Mouse (Mus musculus) neural tube, embryonic 15.5 days (tissue): ENCODE results near the gene Fshb. TPM values are rescaled to one million over a fixed set of nuclear protein-coding genes. Genes with fewer than 3 reads are reported as not detected.

Source experiments
- ATAC-seq: fragments of 200-750 bp; cut with Nextera tagmentation; 2 replicates; pipeline ENCODE4 v1.8.0; 2017; ENCODE audit warnings: mild to moderate bottlenecking, moderate TSS enrichment, moderate library complexity; ENCODE audit not compliant: low FRiP score
- H3K27ac ChIP-seq: fragments of 300-500 bp; sonication (generic); replicated peaks from 2 replicates; pipeline ENCODE4 v1.5.1; 2015; ENCODE audit warnings: mild to moderate bottlenecking, inconsistent platforms
- H3K27me3 ChIP-seq: fragments of 300-500 bp; sonication (generic); replicated peaks from 2 replicates; pipeline ENCODE4 v1.6.1; 2015; ENCODE audit warnings: inconsistent platforms
- H3K36me3 ChIP-seq: fragments of 300-500 bp; sonication (generic); 2 replicates; pipeline ENCODE4 v1.6.1; 2015; ENCODE audit warnings: inconsistent platforms
- H3K4me1 ChIP-seq: fragments of 300-500 bp; sonication (generic); 2 replicates; pipeline ENCODE4 v1.6.1; 2015; ENCODE audit warnings: inconsistent platforms
- H3K4me2 ChIP-seq: fragments of 300-500 bp; sonication (generic); 2 replicates; pipeline ENCODE4 v1.6.1; 2015; ENCODE audit warnings: inconsistent platforms, mild to moderate bottlenecking, moderate library complexity
- H3K4me3 ChIP-seq: fragments of 300-500 bp; sonication (generic); replicated peaks from 2 replicates; pipeline ENCODE4 v1.5.1; 2015; ENCODE audit warnings: mild to moderate bottlenecking, inconsistent platforms
- H3K9ac ChIP-seq: fragments of 300-500 bp; sonication (generic); replicated peaks from 2 replicates; pipeline ENCODE4 v1.6.1; 2015; ENCODE audit warnings: mild to moderate bottlenecking, inconsistent platforms
- H3K9me3 ChIP-seq: fragments of 300-500 bp; sonication (generic); replicated peaks from 2 replicates; pipeline ENCODE4 v1.6.1; 2016; ENCODE audit warnings: inconsistent platforms
- WGBS: fragments of 180-500 bp; shearing (Covaris S2); methylation state at CpG from one replicate; pipeline ENCODE4 v1.1.7; 2015; ENCODE audit warnings: mixed read lengths; 5-methylcytosine and 5-hydroxymethylcytosine counted together
- polyA plus RNA-seq: library from polyadenylated mRNA; unstranded; fragments of >200 nt; fragmentation: Nextera tagmentation; extraction: Ambion mirVana; gene quantifications from 2 replicates; pipeline ENCODE4 v1.2.1, GENCODE M21; 2015

Fshb gene
- polyA plus RNA-seq, result not detected in 2 replicates

GRCm38 (mm10) chr2:107059556-107059955 is at the start of gene Fshb:
Gene Fshb, minus strand, starts transcription at chr2:107059656.
- H3K27ac ChIP-seq, result no peak within 1 kb of the TSS
- 91% methylated on average over 4 of the region's 4 CpGs for WGBS
- H3K4me2 ChIP-seq, result no peak within 1 kb of the TSS
- H3K9me3 ChIP-seq, result no peaks in the 10 kb centered on the region
- H3K27me3 ChIP-seq, result no peaks in the 10 kb centered on the region
- ATAC-seq, result no peak
- no peaks in the 10 kb centered on the region for H3K36me3 ChIP-seq
- no peaks in the 10 kb centered on the region for H3K4me1 ChIP-seq
- H3K9ac ChIP-seq, result no peak within 1 kb of the TSS
- H3K4me3 ChIP-seq, result no peak within 1 kb of the TSS

- H3K9ac ChIP-seq, result no peak overlapping the region
- no peaks in the 10 kb centered on the region for H3K36me3 ChIP-seq
- H3K4me2 ChIP-seq, result no peak overlapping the region
- H3K4me3 ChIP-seq, result no peak overlapping the region
- H3K27ac ChIP-seq, result no peak overlapping the region
- no peak for ATAC-seq
- H3K4me1 ChIP-seq, result peaks cover 6% of the 10 kb centered on the region; the same call in 1 of the 2 replicates
- WGBS, result 20% methylated on average over 2 of the region's 2 CpGs
- no peaks in the 10 kb centered on the region for H3K27me3 ChIP-seq
- no peaks in the 10 kb centered on the region for H3K9me3 ChIP-seq
Measured at GRCm38 (mm10) chr2:107084256-107084655, 24.8 kb upstream of the Fshb start.

GRCm38 (mm10) chr2:107083071-107083885 is 23.8 kb upstream of the Fshb start:
- peak overlapping the region; percentile 31 for H3K4me2 ChIP-seq
- no peak overlapping the region for H3K9ac ChIP-seq
- ATAC-seq, result peak; percentile 78

GRCm38 (mm10) chr2:107063260-107063659 is 3.8 kb upstream of the Fshb start:
- no peak for ATAC-seq

More at GRCm38 (mm10) chr2:107083071-107083885, 23.8 kb upstream of the Fshb start:
- WGBS, result 44% methylated on average over 14 of the region's 14 CpGs
- Histone ChIP-seq H3K27ac (peak overlapping the region; percentile 48), H3K27me3 (no peaks in the 10 kb centered on the region), H3K9me3 (no peaks in the 10 kb centered on the region), H3K4me3 (no peak overlapping the region), H3K36me3 (no peaks in the 10 kb centered on the region), H3K4me1 (peaks cover 6% of the 10 kb centered on the region; the same call in 1 of the 2 replicates)

GRCm38 (mm10) chr2:107045955-107046354 is 13.5 kb downstream of the Fshb start:
- Histone ChIP-seq H3K27me3 (no peaks in the 10 kb centered on the region), H3K4me3 (no peak overlapping the region), H3K9ac (no peak overlapping the region), H3K27ac (no peak overlapping the region), H3K36me3 (no peaks in the 10 kb centered on the region), H3K4me1 (no peaks in the 10 kb centered on the region), H3K4me2 (no peak overlapping the region), H3K9me3 (no peaks in the 10 kb centered on the region)
- no peak for ATAC-seq

More at GRCm38 (mm10) chr2:107063260-107063659, 3.8 kb upstream of the Fshb start:
- H3K36me3 ChIP-seq, result no peaks in the 10 kb centered on the region
- 47% methylated on average over 2 of the region's 2 CpGs for whole genome bisulfite sequencing
- no peak overlapping the region for H3K9ac ChIP-seq
- no peak overlapping the region for H3K27ac ChIP-seq
- no peaks in the 10 kb centered on the region for H3K4me1 ChIP-seq
- H3K27me3 ChIP-seq, result no peaks in the 10 kb centered on the region
- H3K9me3 ChIP-seq, result no peaks in the 10 kb centered on the region
- no peak overlapping the region for H3K4me3 ChIP-seq
- no peak overlapping the region for H3K4me2 ChIP-seq

- WGBS, result 79% methylated on average over 4 of the region's 4 CpGs
- Histone ChIP-seq H3K36me3 (no peaks in the 10 kb centered on the region), H3K9me3 (no peaks in the 10 kb centered on the region), H3K4me3 (no peak overlapping the region), H3K4me2 (no peak overlapping the region), H3K9ac (no peak overlapping the region), H3K4me1 (no peaks in the 10 kb centered on the region), H3K27ac (no peak overlapping the region), H3K27me3 (no peaks in the 10 kb centered on the region)
- ATAC-seq, result no peak
Measured at GRCm38 (mm10) chr2:107040816-107041215, 18.6 kb downstream of the Fshb start.

- ATAC-seq, result no peak
Measured at GRCm38 (mm10) chr2:107035980-107036379, 23.5 kb downstream of the Fshb start.

GRCm38 (mm10) chr2:107024694-107025093 is 34.8 kb downstream of the Fshb start:
- 0 out of 2 replicates have a peak, but pooled peaks cover 6% of the 10 kb centered on the region for H3K4me1 ChIP-seq
- ATAC-seq, result no peak
- no peaks in the 10 kb centered on the region for H3K9me3 ChIP-seq
- no peaks in the 10 kb centered on the region for H3K36me3 ChIP-seq
- no peak overlapping the region for H3K27ac ChIP-seq
- no peak overlapping the region for H3K4me3 ChIP-seq
- no peak overlapping the region for H3K4me2 ChIP-seq
- WGBS, result 77% methylated on average over 4 of the region's 4 CpGs
- no peak overlapping the region for H3K9ac ChIP-seq
- no peaks in the 10 kb centered on the region for H3K27me3 ChIP-seq

More at GRCm38 (mm10) chr2:107035980-107036379, 23.5 kb downstream of the Fshb start:
- Histone ChIP-seq H3K4me1 (no peaks in the 10 kb centered on the region), H3K36me3 (no peaks in the 10 kb centered on the region), H3K9me3 (no peaks in the 10 kb centered on the region), H3K4me3 (no peak overlapping the region), H3K4me2 (no peak overlapping the region), H3K27ac (no peak overlapping the region), H3K27me3 (no peaks in the 10 kb centered on the region), H3K9ac (no peak overlapping the region)
- 91% methylated on average over 2 of the region's 2 CpGs for WGBS

- no peak overlapping the region for H3K27ac ChIP-seq
- H3K4me1 ChIP-seq, result peaks cover 10% of the 10 kb centered on the region; the same call in 1 of the 2 replicates
- no peak overlapping the region for H3K4me3 ChIP-seq
- no peaks in the 10 kb centered on the region for H3K27me3 ChIP-seq
- 96% methylated on average over 5 of the region's 5 CpGs for WGBS
- H3K9me3 ChIP-seq, result no peaks in the 10 kb centered on the region
- H3K36me3 ChIP-seq, result no peaks in the 10 kb centered on the region
- no peak overlapping the region for H3K9ac ChIP-seq
- no peak overlapping the region for H3K4me2 ChIP-seq
- ATAC-seq, result no peak
Measured at GRCm38 (mm10) chr2:107022713-107023112, 36.7 kb downstream of the Fshb start.

GRCm38 (mm10) chr2:107019331-107019730 is 40.1 kb downstream of the Fshb start:
- ATAC-seq, result no peak

GRCm38 (mm10) chr2:107013161-107013560 is 46.3 kb downstream of the Fshb start:
- H3K4me3 ChIP-seq, result no peak overlapping the region
- no peaks in the 10 kb centered on the region for H3K4me1 ChIP-seq
- ATAC-seq, result no peak
- H3K9ac ChIP-seq, result no peak overlapping the region
- no peaks in the 10 kb centered on the region for H3K36me3 ChIP-seq
- H3K9me3 ChIP-seq, result no peaks in the 10 kb centered on the region
- WGBS, result 82% methylated on average over 4 of the region's 4 CpGs
- H3K4me2 ChIP-seq, result no peak overlapping the region
- no peak overlapping the region for H3K27ac ChIP-seq
- H3K27me3 ChIP-seq, result no peaks in the 10 kb centered on the region

More at GRCm38 (mm10) chr2:107019331-107019730, 40.1 kb downstream of the Fshb start:
- Histone ChIP-seq H3K4me2 (no peak overlapping the region), H3K9me3 (no peaks in the 10 kb centered on the region), H3K36me3 (no peaks in the 10 kb centered on the region), H3K4me3 (no peak overlapping the region), H3K9ac (no peak overlapping the region), H3K4me1 (peaks cover 10% of the 10 kb centered on the region; the same call in 1 of the 2 replicates), H3K27me3 (no peaks in the 10 kb centered on the region), H3K27ac (0 out of 2 replicates have a peak overlapping the region, but pooled peaks have one; percentile 18)
- WGBS, result 23% methylated on average over 2 of the region's 2 CpGs

GRCm38 (mm10) chr2:107012318-107012717 is 47.1 kb downstream of the Fshb start:
- Histone ChIP-seq H3K9me3 (no peaks in the 10 kb centered on the region), H3K27me3 (no peaks in the 10 kb centered on the region), H3K36me3 (no peaks in the 10 kb centered on the region), H3K9ac (no peak overlapping the region), H3K4me1 (no peaks in the 10 kb centered on the region), H3K4me2 (no peak overlapping the region), H3K4me3 (no peak overlapping the region), H3K27ac (no peak overlapping the region)
- WGBS, result 88% methylated on average over 4 of the region's 4 CpGs
- ATAC-seq, result no peak
